Mouse (Mus musculus): Measurements from ENCODE around the gene Il34. TPM values are rescaled to one million over a fixed set of nuclear protein-coding genes. Genes with fewer than 3 reads are reported as not detected.

Gene Il34
- polyA plus RNA-seq, 1 experiment from 2014 or later = 1.1 TPM

- H3K27me3 ChIP-seq = no peaks in the 10 kb centered on the region
- peaks cover 27% of the 10 kb centered on the region for H3K36me3 ChIP-seq
- no peaks in the 10 kb centered on the region for H3K4me1 ChIP-seq
- H3K9me3 ChIP-seq (replicated peaks) = no peaks in the 10 kb centered on the region
- ATAC-seq (ENCODE audit: low FRiP score) = no peak
- no peak overlapping the region for H3K27ac ChIP-seq
- no peak overlapping the region for H3K4me3 ChIP-seq
- no peak overlapping the region for H3K4me2 ChIP-seq (replicated peaks)
- 76% methylated on average over 15 of the region's 15 CpGs for WGBS
- no peak overlapping the region for H3K9ac ChIP-seq
Measured at GRCm38 (mm10) chr8:110741816-110742451, 63.8 kb downstream of the Il34 start.

DNA sequence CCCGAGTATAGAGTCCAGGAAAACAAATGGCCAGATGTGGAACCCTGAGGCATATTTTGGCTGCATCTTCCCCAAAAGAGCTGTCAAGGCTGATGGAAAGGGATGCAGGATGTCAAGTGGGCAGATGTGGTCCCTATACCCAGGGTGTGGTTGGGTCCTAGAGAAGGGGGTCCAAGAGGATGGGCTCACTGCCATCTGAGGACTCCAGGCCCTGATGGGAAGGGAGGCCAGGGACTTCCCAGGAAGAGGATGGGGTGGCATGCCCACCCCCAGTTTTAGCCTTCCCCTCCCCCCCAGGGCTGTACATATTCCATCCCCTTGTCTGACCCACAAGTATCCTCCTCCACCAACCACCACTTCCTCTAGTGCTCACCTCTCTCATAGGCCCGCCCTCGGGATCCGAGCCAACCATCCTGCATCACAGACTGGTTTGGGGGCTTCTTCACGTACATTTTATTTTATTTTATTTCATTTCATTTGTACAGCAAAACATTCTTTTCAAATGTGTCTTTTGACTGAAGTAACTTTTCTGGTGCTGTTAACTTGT is 65.0 kb downstream of the Il34 start:
- 93% methylated on average over 5 of the region's 5 CpGs for WGBS

DNA sequence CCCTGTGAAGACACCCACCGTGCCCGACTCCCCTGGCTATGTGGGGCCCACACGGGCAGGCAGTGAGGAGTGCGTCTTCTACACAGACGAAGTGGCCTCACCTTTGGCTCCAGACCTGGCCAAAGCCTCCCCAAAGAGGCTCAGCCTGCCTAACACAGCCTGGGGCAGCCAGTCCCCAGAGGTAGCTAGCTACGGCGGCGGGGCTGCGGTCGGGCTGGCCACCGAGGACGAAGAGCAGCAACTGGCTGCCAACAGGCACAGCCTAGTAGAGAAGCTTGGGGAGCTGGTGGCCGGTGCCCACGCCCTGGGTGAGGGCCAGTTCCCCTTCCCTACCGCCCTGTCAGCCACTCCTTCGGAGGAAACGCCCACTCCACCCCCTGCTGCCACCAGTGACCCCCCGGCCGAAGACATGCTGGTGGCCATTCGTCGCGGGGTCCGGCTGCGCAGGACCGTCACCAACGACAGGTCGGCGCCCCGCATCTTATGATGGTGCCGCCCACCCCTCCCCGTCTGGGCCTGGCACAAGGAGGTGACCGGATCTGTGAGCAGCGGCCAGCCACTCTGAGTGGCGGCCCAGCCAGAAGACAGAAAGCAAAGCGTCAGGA is 67.0 kb downstream of the Il34 start:
- no peaks in the 10 kb centered on the region for H3K9me3 ChIP-seq (replicated peaks)
- 94% methylated on average over 35 of the region's 35 CpGs for WGBS
- peaks cover 50% of the 10 kb centered on the region for H3K36me3 ChIP-seq
- H3K27me3 ChIP-seq = no peaks in the 10 kb centered on the region
- H3K4me1 ChIP-seq = no peaks in the 10 kb centered on the region
- no peak overlapping the region for H3K4me2 ChIP-seq (replicated peaks)
- H3K4me3 ChIP-seq = no peak overlapping the region
- no peak for ATAC-seq (ENCODE audit: low FRiP score)
- H3K27ac ChIP-seq = no peak overlapping the region
- H3K9ac ChIP-seq = no peak overlapping the region

More for the DNA sequence above, 65.0 kb downstream of the Il34 start:
- no peak overlapping the region for H3K9ac ChIP-seq
- H3K9me3 ChIP-seq (replicated peaks) = no peaks in the 10 kb centered on the region
- H3K4me1 ChIP-seq = no peaks in the 10 kb centered on the region
- no peak overlapping the region for H3K4me3 ChIP-seq
- no peak for ATAC-seq (ENCODE audit: low FRiP score)
- H3K27me3 ChIP-seq = no peaks in the 10 kb centered on the region
- peaks cover 37% of the 10 kb centered on the region for H3K36me3 ChIP-seq
- no peak overlapping the region for H3K27ac ChIP-seq
- H3K4me2 ChIP-seq (replicated peaks) = no peak overlapping the region

GRCm38 (mm10) chr8:110733036-110733435 is 72.7 kb downstream of the Il34 start:
- Histone ChIP-seq H3K9ac (no peak overlapping the region), H3K27ac (no peak overlapping the region), H3K36me3 (peaks cover 84% of the 10 kb centered on the region), H3K4me2 (replicated peaks) (no peak overlapping the region), H3K4me3 (no peak overlapping the region), H3K4me1 (no peaks in the 10 kb centered on the region), H3K27me3 (no peaks in the 10 kb centered on the region), H3K9me3 (replicated peaks) (no peaks in the 10 kb centered on the region)
- ATAC-seq (ENCODE audit: low FRiP score) = no peak
- WGBS = 88% methylated on average over 8 of the region's 8 CpGs

- Histone ChIP-seq H3K4me2 (replicated peaks) (no peak overlapping the region), H3K36me3 (peaks cover 79% of the 10 kb centered on the region), H3K27me3 (no peaks in the 10 kb centered on the region), H3K4me1 (peaks cover 6% of the 10 kb centered on the region), H3K9me3 (replicated peaks) (no peaks in the 10 kb centered on the region), H3K4me3 (no peak overlapping the region), H3K27ac (no peak overlapping the region), H3K9ac (no peak overlapping the region)
- 91% methylated on average over 8 of the region's 8 CpGs for WGBS
- ATAC-seq (ENCODE audit: low FRiP score) = no peak
Measured at GRCm38 (mm10) chr8:110731346-110731859, 74.3 kb downstream of the Il34 start.

DNA sequence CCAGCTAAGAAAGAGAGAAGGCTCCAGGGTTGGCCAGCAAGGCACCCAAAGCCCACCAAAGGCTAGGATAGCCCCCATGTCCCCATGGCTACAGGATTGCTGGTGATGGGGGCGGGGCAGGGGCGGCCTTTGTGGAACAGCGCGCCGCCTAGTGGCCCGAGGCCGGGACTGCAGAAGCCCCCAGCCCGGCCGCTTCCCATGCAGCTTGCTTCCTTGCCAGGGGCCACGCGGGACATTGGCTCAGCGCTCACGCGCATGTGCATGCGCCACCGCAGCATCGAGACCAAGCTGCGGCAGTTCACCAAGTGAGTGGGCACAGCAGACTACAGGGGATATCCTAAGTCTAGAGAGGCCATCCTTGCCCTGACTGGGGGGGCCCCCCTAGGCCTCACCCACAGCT is 78.8 kb downstream of the Il34 start:
- no peaks in the 10 kb centered on the region for H3K9me3 ChIP-seq (replicated peaks)
- 9% methylated on average over 18 of the region's 18 CpGs for WGBS
- H3K36me3 ChIP-seq = peaks cover 64% of the 10 kb centered on the region
- peaks cover 49% of the 10 kb centered on the region for H3K4me1 ChIP-seq
- peak overlapping the region; percentile 15; the same call in 1 of the 2 replicates for H3K9ac ChIP-seq
- H3K27me3 ChIP-seq = no peaks in the 10 kb centered on the region
- H3K4me2 ChIP-seq (replicated peaks) = 0 out of 2 replicates have a peak overlapping the region, but pooled peaks have one; percentile 2
- H3K27ac ChIP-seq = no peak overlapping the region
- ATAC-seq (ENCODE audit: low FRiP score) = peak; percentile 30; the same call in 1 of the 2 replicates
- no peak overlapping the region for H3K4me3 ChIP-seq

DNA sequence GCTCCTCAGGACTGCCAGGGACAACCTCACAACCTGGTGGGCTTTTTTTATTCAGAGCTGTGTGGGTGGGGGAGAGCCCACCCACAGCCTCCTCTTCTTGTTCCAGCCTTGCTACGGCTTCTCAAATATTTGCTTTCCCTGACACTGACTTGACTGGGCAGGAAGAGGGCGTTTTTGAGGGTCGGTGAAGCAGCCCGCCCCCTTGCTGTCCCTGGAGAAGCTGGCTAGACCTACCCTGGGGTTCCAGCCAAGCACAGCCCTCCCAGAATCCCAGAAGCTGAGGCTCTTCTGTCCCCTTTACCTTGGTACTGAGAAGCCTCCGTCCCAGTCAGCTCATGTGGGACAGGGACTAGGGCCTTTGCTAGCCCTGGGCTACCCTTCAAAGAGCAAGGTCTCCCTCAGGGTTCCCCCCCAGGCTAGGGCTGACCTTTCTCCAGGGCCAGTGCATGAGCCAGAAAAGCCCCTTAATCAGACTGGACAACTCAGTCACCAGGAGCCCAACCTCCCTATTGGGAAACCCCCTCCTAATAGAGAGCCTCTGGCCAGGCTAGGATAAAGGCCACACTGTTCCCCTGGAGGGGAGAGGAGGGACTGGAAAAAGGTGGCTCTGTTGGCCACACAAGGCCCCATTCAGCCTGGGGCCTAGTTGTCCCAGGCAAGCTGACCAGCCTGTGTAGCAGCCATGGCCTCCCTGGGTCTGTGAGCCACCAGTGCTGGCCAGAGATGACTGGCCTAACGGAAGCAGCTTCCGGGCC is 80.5 kb downstream of the Il34 start:
- Histone ChIP-seq H3K4me2 (replicated peaks) (peak overlapping the region; percentile 26), H3K9ac (peak overlapping the region; percentile 47), H3K27me3 (no peaks in the 10 kb centered on the region), H3K27ac (peak overlapping the region; percentile 71), H3K36me3 (peaks cover 48% of the 10 kb centered on the region), H3K4me3 (no peak overlapping the region), H3K4me1 (peaks cover 56% of the 10 kb centered on the region), H3K9me3 (replicated peaks) (no peaks in the 10 kb centered on the region)
- ATAC-seq (ENCODE audit: low FRiP score) = no peak
- WGBS = 36% methylated on average over 7 of the region's 7 CpGs

GRCm38 (mm10) chr8:110724493-110724892 is 81.2 kb downstream of the Il34 start:
- Histone ChIP-seq H3K36me3 (peaks cover 41% of the 10 kb centered on the region), H3K9me3 (replicated peaks) (no peaks in the 10 kb centered on the region), H3K4me3 (no peak overlapping the region), H3K27me3 (no peaks in the 10 kb centered on the region; the same call in 1 of the 2 replicates), H3K9ac (peak overlapping the region; percentile 47; the same call in 1 of the 2 replicates), H3K27ac (peak overlapping the region; percentile 71), H3K4me1 (peaks cover 64% of the 10 kb centered on the region), H3K4me2 (replicated peaks) (peak overlapping the region; percentile 26)
- 74% methylated on average over 3 of the region's 3 CpGs for WGBS
- no peak for ATAC-seq (ENCODE audit: low FRiP score)

DNA sequence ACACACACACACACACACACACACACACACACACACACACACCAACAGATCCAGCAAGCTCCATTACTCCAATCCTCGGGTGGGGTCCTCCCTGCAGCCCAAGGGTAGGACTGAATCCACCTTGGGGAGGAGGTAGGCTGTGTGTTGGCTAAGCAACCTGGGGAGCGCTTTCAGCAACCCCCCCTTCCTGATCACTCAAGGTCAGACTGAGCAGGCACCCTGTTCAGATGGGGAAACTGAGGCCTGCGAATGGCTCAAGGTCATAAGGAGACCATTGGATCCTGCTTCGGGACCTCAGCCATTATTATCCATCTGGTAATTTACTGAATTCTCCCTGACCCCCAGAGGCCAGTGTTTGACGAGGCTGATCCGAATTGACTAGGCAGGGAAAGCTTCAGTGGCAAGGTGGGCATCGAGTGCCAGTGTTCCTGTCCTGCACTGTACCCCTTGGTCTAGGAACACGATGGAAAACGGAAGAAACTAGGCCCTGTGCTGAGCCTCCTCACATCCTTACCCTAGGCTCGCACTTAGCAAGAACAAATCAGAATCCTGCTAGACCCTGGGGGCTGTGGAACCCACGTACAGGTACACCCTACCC is 83.2 kb downstream of the Il34 start:
- Histone ChIP-seq H3K4me3 (peak overlapping the region; percentile 66), H3K4me2 (replicated peaks) (peak overlapping the region; percentile 81), H3K9ac (peak overlapping the region; percentile 80), H3K9me3 (replicated peaks) (no peaks in the 10 kb centered on the region), H3K4me1 (peaks cover 77% of the 10 kb centered on the region), H3K27me3 (no peaks in the 10 kb centered on the region; the same call in 1 of the 2 replicates), H3K27ac (peak overlapping the region; percentile 92), H3K36me3 (peaks cover 21% of the 10 kb centered on the region)
- WGBS = 51% methylated on average over 11 of the region's 11 CpGs
- ATAC-seq (ENCODE audit: low FRiP score) = no peak

- H3K27ac ChIP-seq = peak overlapping the region; percentile 92
- H3K9ac ChIP-seq = peak overlapping the region; percentile 80
- H3K4me1 ChIP-seq = peaks cover 78% of the 10 kb centered on the region
- peaks cover 14% of the 10 kb centered on the region for H3K36me3 ChIP-seq
- H3K4me3 ChIP-seq = peak overlapping the region; percentile 66
- H3K27me3 ChIP-seq = no peaks in the 10 kb centered on the region; the same call in 1 of the 2 replicates
- WGBS = under 1% methylated on average over 44 of the region's 59 CpGs
- no peaks in the 10 kb centered on the region for H3K9me3 ChIP-seq (replicated peaks)
- H3K4me2 ChIP-seq (replicated peaks) = peak overlapping the region; percentile 81
- peak; percentile 62 for ATAC-seq (ENCODE audit: low FRiP score)
Measured at GRCm38 (mm10) chr8:110721606-110722413, 83.9 kb downstream of the Il34 start.
